In genomic region chr13:101742596-101742995, GRCm38 (mm10) we compare ENCODE assay signal across 13 mouse cellular contexts. TPM values are rescaled to one million over a fixed set of nuclear protein-coding genes. Genes with fewer than 3 reads are reported as not detected.
DNase-seq lines count a peak whose midpoint lies in the region; ATAC-seq and TF ChIP-seq lines count a peak whose summit lies in the region.
"Had no signal": no experiment of that assay in that cellular context is flagged by ENCODE, and none has a peak within 500 bp of the region (broad histone marks: within the 10 kb centered on the region; RNA-seq: fewer than 3 reads in every experiment).

No protein-coding gene starts in this region.

- no peak for ATAC-seq in heart, embryonic 16.5 days (replicated peaks; ENCODE audit: extremely low read depth, insufficient read depth, low FRiP score)
- no peak for ATAC-seq in liver, embryonic 15.5 days (ENCODE audit: insufficient read depth)
- no peak for ATAC-seq in cerebellum, adult (ENCODE audit: insufficient number of reproducible peaks, low FRiP score, low TSS enrichment)
- no peak for ATAC-seq in forebrain, embryonic 14.5 days
- ATAC-seq: CD4-positive, CD25-positive, alpha-beta regulatory T cell, adult 4 months had no signal

- no peaks in the 10 kb centered on the region for H3K27me3 ChIP-seq in heart, embryonic 16.5 days (ENCODE audit: control insufficient read depth, insufficient read depth, low read length)
- H3K27me3 ChIP-seq in thymus, adult 2 months (ENCODE audit: control insufficient read depth, insufficient read depth, low read length), result no peaks in the 10 kb centered on the region
- no peaks in the 10 kb centered on the region for H3K27me3 ChIP-seq in liver, embryonic 15.5 days
- no peaks in the 10 kb centered on the region for H3K27me3 ChIP-seq in forebrain, embryonic 14.5 days (replicated peaks; ENCODE audit: control insufficient read depth, insufficient read depth, low read length)
- H3K27me3 ChIP-seq: embryonic facial prominence, embryonic 13.5 days; hindbrain, embryonic 12.5 days had no signal

- DNase-seq in heart, postnatal 36 days, result no peak
- DNase-seq in thymus, adult 2 months, result no peak
- no peak for DNase-seq in thymus, postnatal 0 days (ENCODE audit: low spot score)
- peak; percentile 56 for DNase-seq in yolk sac, embryonic 10.5 days (ENCODE audit: low spot score)
- DNase-seq in forebrain, embryonic 14.5 days (ENCODE audit: low spot score), result no peak
- DNase-seq: cerebellum, adult 9-10 months; kidney, postnatal 36 days had no signal

- no peaks in the 10 kb centered on the region for H3K36me3 ChIP-seq in heart, embryonic 16.5 days (ENCODE audit: control insufficient read depth, insufficient read depth)
- H3K36me3 ChIP-seq in thymus, adult 2 months (ENCODE audit: control insufficient read depth, insufficient read depth, low read length), result no peaks in the 10 kb centered on the region
- no peaks in the 10 kb centered on the region; the same call in 1 of the 2 replicates for H3K36me3 ChIP-seq in liver, embryonic 15.5 days (replicated peaks)
- H3K36me3 ChIP-seq in forebrain, embryonic 14.5 days (ENCODE audit: control insufficient read depth, insufficient read depth, low read length), result no peaks in the 10 kb centered on the region
- H3K36me3 ChIP-seq: embryonic facial prominence, embryonic 13.5 days; hindbrain, embryonic 12.5 days had no signal

- H3K9ac ChIP-seq in heart, embryonic 16.5 days (ENCODE audit: low read length), result no peak overlapping the region
- no peak overlapping the region for H3K9ac ChIP-seq in liver, embryonic 15.5 days
- no peak overlapping the region for H3K9ac ChIP-seq in forebrain, embryonic 14.5 days (ENCODE audit: low read length)
- H3K9ac ChIP-seq: embryonic facial prominence, embryonic 13.5 days; hindbrain, embryonic 12.5 days had no signal

- no peak overlapping the region for H3K4me3 ChIP-seq in heart, embryonic 16.5 days (ENCODE audit: low read length)
- no peak overlapping the region for H3K4me3 ChIP-seq in thymus, adult 2 months (ENCODE audit: control insufficient read depth, insufficient read depth, low read length)
- no peak overlapping the region for H3K4me3 ChIP-seq in liver, embryonic 15.5 days (replicated peaks)
- H3K4me3 ChIP-seq in forebrain, embryonic 14.5 days (ENCODE audit: low read depth, low read length), result no peak overlapping the region
- H3K4me3 ChIP-seq: embryonic facial prominence, embryonic 13.5 days; hindbrain, embryonic 12.5 days had no signal

- H3K9me3 ChIP-seq in heart, embryonic 16.5 days (replicated peaks; ENCODE audit: control insufficient read depth, low read length), result no peaks in the 10 kb centered on the region
- no peaks in the 10 kb centered on the region for H3K9me3 ChIP-seq in liver, embryonic 15.5 days (replicated peaks)
- no peaks in the 10 kb centered on the region for H3K9me3 ChIP-seq in forebrain, embryonic 14.5 days (replicated peaks; ENCODE audit: control insufficient read depth, low read length)
- H3K9me3 ChIP-seq: embryonic facial prominence, embryonic 13.5 days; hindbrain, embryonic 12.5 days had no signal

- WGBS in heart, embryonic 16.5 days, result 51% methylated on average over 6 of the region's 6 CpGs
- WGBS in thymus, adult 2 months, result 23% methylated on average over 6 of the region's 6 CpGs
- WGBS in liver, embryonic 15.5 days (ENCODE audit: insufficient replicate concordance), result 25% methylated on average over 6 of the region's 6 CpGs
- 91% methylated on average over 6 of the region's 6 CpGs for WGBS in forebrain, embryonic 14.5 days

- intact Hi-C loops in heart, postnatal 36 days (cut with DNase I), result no loop called here

- TF ChIP-seq CTCF in thymus, adult 2 months (IDR thresholded peaks at IDR 0.05; ENCODE audit: borderline replicate concordance, control insufficient read depth, extremely low read depth, insufficient read depth, low read length, poor library complexity), result no peak

- no peak overlapping the region for H3K4me2 ChIP-seq in heart, embryonic 16.5 days (ENCODE audit: low read depth, low read length)
- H3K4me2 ChIP-seq in liver, embryonic 15.5 days, result peak overlapping the region; percentile 13; the same call in 1 of the 2 replicates
- H3K4me2 ChIP-seq in forebrain, embryonic 14.5 days (ENCODE audit: low read length), result no peak overlapping the region
- H3K4me2 ChIP-seq: embryonic facial prominence, embryonic 13.5 days; hindbrain, embryonic 12.5 days had no signal

- TF ChIP-seq POLR2A in thymus, adult 2 months (IDR thresholded peaks at IDR 0.05; ENCODE audit: control insufficient read depth, extremely low read depth, insufficient read depth, low read length, poor library complexity), result no peak

- peak overlapping the region; percentile 56 for H3K27ac ChIP-seq in heart, embryonic 16.5 days (ENCODE audit: low read length)
- H3K27ac ChIP-seq in thymus, adult 2 months (ENCODE audit: control insufficient read depth, insufficient read depth, low read length), result peak overlapping the region; percentile 18; the same call in 1 of the 2 replicates
- peak overlapping the region; percentile 56; the same call in 1 of the 2 replicates for H3K27ac ChIP-seq in liver, embryonic 15.5 days (replicated peaks)
- H3K27ac ChIP-seq in forebrain, embryonic 14.5 days (ENCODE audit: low read depth, low read length), result no peak overlapping the region
- H3K27ac ChIP-seq: hindbrain, embryonic 12.5 days had no signal

- peaks cover 26% of the 10 kb centered on the region for H3K4me1 ChIP-seq in heart, embryonic 16.5 days (ENCODE audit: control insufficient read depth, insufficient read depth, low read length)
- H3K4me1 ChIP-seq in thymus, adult 2 months (replicated peaks; ENCODE audit: control insufficient read depth, insufficient read depth, low read length), result peaks cover 28% of the 10 kb centered on the region
- peaks cover 62% of the 10 kb centered on the region for H3K4me1 ChIP-seq in liver, embryonic 15.5 days (replicated peaks)
- 0 out of 2 replicates have a peak, but pooled peaks cover 2% of the 10 kb centered on the region for H3K4me1 ChIP-seq in forebrain, embryonic 14.5 days (ENCODE audit: control insufficient read depth, insufficient read depth, low read length)
- H3K4me1 ChIP-seq: hindbrain, embryonic 12.5 days had no signal

RNA-seq across cellular contexts. Expression of gene Pik3r1, which starts 25.4 kb away (rescaled TPM):
- polyA plus RNA-seq in heart, embryonic 16.5 days (2015; fragmentation: Nextera tagmentation; extraction: Ambion mirVana), result 23.1 and 24.9 TPM in 2 replicates
- total RNA-seq in heart, postnatal 36 days (2021), result 100 to 1,000 TPM; 102 to 142 TPM
- 33.1 and 35.2 TPM in 2 replicates for polyA plus RNA-seq in thymus, adult 2 months (2012; rRNA removed)
- 62.9 and 79.3 TPM in 2 replicates for polyA plus RNA-seq in thymus, postnatal 0 days (2015; fragmentation: Nextera tagmentation; extraction: Ambion mirVana)
- 20.3 and 22.6 TPM in 2 replicates for polyA plus RNA-seq in liver, embryonic 15.5 days (2015; fragmentation: Nextera tagmentation; extraction: Ambion mirVana)
- polyA plus RNA-seq in forebrain, embryonic 14.5 days (2014; fragmentation: Nextera tagmentation; extraction: Ambion mirVana), result 26.8 and 41.6 TPM in 2 replicates
